Mouse (Mus musculus) natural killer cell, adult 2 months (primary cell): Measurements from ENCODE around the gene Gm20661.

Source experiments
- DNase-seq, 2 experiments: peaks; one replicate each; pipeline ENCODE4 v3.0.0; 2022; ENCODE audit warnings: low spot score in 2 of 2

The Gm20661 gene

GRCm38 (mm10) chr9:107967437-107967836, 15.4 kb upstream of the Gm20661 start:
- DNase-seq: no peak

- no peak for DNase-seq
Observed at GRCm38 (mm10) chr9:107968531-107968930, 14.3 kb upstream of the Gm20661 start.

GRCm38 (mm10) chr9:107970311-107970710, 12.5 kb upstream of the Gm20661 start:
- DNase-seq: no peak

GRCm38 (mm10) chr9:107971690-107972541, 10.9 kb upstream of the Gm20661 start:
- no peak for DNase-seq

GRCm38 (mm10) chr9:107974491-107975171, 8.2 kb upstream of the Gm20661 start:
- DNase-seq: no peak

GRCm38 (mm10) chr9:107975399-107976386, 7.2 kb upstream of the Gm20661 start, which contains the start of gene Uba7:
Gene Uba7, plus strand, starts transcription at chr9:107975505.
- peak; percentile 44 to 48 for DNase-seq

- no peak for DNase-seq
Observed at GRCm38 (mm10) chr9:107978815-107979214, 4.0 kb upstream of the Gm20661 start.

- DNase-seq: no peak
Observed at GRCm38 (mm10) chr9:107981684-107982605, 913 bp upstream of the Gm20661 start.

GRCm38 (mm10) chr9:107983421-107983890, 598 bp downstream of the Gm20661 start:
- peak; percentile 24 to 26 for DNase-seq

- no peak for DNase-seq
Observed at GRCm38 (mm10) chr9:107984052-107984753, 1.3 kb downstream of the Gm20661 start.

- no peak for DNase-seq
Observed at GRCm38 (mm10) chr9:107984754-107985055, 1.8 kb downstream of the Gm20661 start.

- peak; percentile 83 to 88 for DNase-seq
Observed at GRCm38 (mm10) chr9:107985131-107986119, 2.6 kb downstream of the Gm20661 start, which contains the start of gene Inka1. Gene Inka1, minus strand, starts transcription at chr9:107985879.

- peak; percentile 71 to 81 for DNase-seq
Observed at GRCm38 (mm10) chr9:107986376-107986775, 3.5 kb downstream of the Gm20661 start.

- no peak for DNase-seq
Observed at GRCm38 (mm10) chr9:107987950-107988349, 5.1 kb downstream of the Gm20661 start.

- no peak for DNase-seq
Observed at GRCm38 (mm10) chr9:107992197-107992596, 9.3 kb downstream of the Gm20661 start, which contains the start of gene Cdhr4. Gene Cdhr4, plus strand, starts transcription at chr9:107992497.

- no peak for DNase-seq
Observed at GRCm38 (mm10) chr9:107993013-107993412, 10.2 kb downstream of the Gm20661 start.

GRCm38 (mm10) chr9:107994464-107994863, 11.6 kb downstream of the Gm20661 start:
- DNase-seq: no peak

- DNase-seq: no peak
Observed at GRCm38 (mm10) chr9:107995513-107995912, 12.7 kb downstream of the Gm20661 start.

- no peak for DNase-seq
Observed at GRCm38 (mm10) chr9:107996049-107996448, 13.2 kb downstream of the Gm20661 start, which contains the start of gene Gm20662. Gene Gm20662, plus strand, starts transcription at chr9:107996349.
